Mouse (Mus musculus) heart, adult 2 months (tissue): Measurements from ENCODE around the gene Cdk5r1.

ENCODE experiments used
- CTCF ChIP-seq: fragments of 200-600 bp; IDR thresholded peaks from 2 replicates; pipeline ENCODE4 v1.8.1; 2022; ENCODE audit warnings: antibody characterized with exemption, mild to moderate bottlenecking, moderate library complexity
- EP300 ChIP-seq: fragments of 200-500 bp; IDR thresholded peaks from 2 replicates; pipeline ENCODE4 v1.6.1; 2011; ENCODE audit warnings: low read depth, low read length, control low read depth; ENCODE audit not compliant: insufficient read depth
- POLR2A ChIP-seq: fragments of 200-500 bp; IDR thresholded peaks from 2 replicates; pipeline ENCODE4 v1.6.1; 2011; ENCODE audit warnings: mild to moderate bottlenecking, low read depth, low read length, control low read depth; ENCODE audit not compliant: insufficient read depth

DNA sequence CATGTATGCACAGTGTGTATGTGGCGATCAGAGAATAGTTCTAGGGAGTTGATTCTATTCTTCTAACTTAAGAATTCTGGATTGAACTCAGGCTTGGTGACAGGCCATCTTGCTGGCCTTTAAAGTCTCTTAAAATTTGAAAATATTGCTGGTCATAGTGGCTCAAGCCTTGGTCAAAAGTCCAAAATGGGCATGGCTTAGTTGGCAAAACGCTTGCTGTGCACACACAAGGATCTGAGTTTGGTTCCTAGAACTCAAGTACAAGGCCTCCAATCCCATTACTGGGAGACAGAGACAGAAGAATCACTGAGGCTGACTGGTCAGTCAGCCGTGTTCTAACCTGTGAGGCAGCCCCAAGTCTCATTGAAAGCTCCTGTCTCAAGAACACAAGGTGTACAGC is 29.9 kb upstream of the Cdk5r1 start:
- TF ChIP-seq CTCF: no peak
- no peak for TF ChIP-seq POLR2A
- no peak for TF ChIP-seq EP300
